Mouse (Mus musculus) cerebellum, adult 2 months (tissue): ENCODE data around the gene Strc. TPM values are rescaled to one million over a fixed set of nuclear protein-coding genes. Genes with fewer than 3 reads are reported as not detected.
A peak's percentile ranks its signal among the peaks of the same experiment; 100 is the strongest.
"Not testable (repeated sequence)": the region's sequence is repeated elsewhere in the genome, so short reads cannot be mapped to it uniquely, and the experiment has no call there.

Source experiments
- DNase-seq, 2 experiments: peaks; one replicate each; pipeline ENCODE4 v3.0.0; 2021
- H3K27ac ChIP-seq: fragments of 200-500 bp; 2 replicates; pipeline ENCODE4 v1.5.1; 2012; ENCODE audit warnings: low read length, control low read depth, inconsistent platforms; ENCODE audit not compliant: insufficient read depth
- H3K27me3 ChIP-seq: fragments of 200-500 bp; 2 replicates; pipeline ENCODE4 v1.6.1; 2012; ENCODE audit warnings: inconsistent platforms, mild to moderate bottlenecking, low read length, moderate library complexity; ENCODE audit not compliant: control insufficient read depth, insufficient read depth
- H3K4me1 ChIP-seq: fragments of 200-500 bp; 2 replicates; pipeline ENCODE4 v1.6.1; 2011; ENCODE audit warnings: low read length; ENCODE audit not compliant: control insufficient read depth, insufficient read depth
- H3K4me3 ChIP-seq: fragments of 200-500 bp; replicated peaks from 2 replicates; pipeline ENCODE3; 2011; ENCODE audit warnings: mild to moderate bottlenecking, low read depth, low read length, control low read depth; ENCODE audit not compliant: insufficient read depth
- CTCF ChIP-seq: fragments of 200-500 bp; IDR thresholded peaks from 2 replicates; pipeline ENCODE4 v1.5.1; 2011; ENCODE audit warnings: low read depth, mild to moderate bottlenecking, control low read depth, low read length, moderate library complexity, borderline replicate concordance; ENCODE audit not compliant: insufficient read depth
- POLR2A ChIP-seq: fragments of 200-500 bp; IDR thresholded peaks from 2 replicates; pipeline ENCODE4 v1.6.1; 2011; ENCODE audit warnings: low read length, control low read depth, borderline replicate concordance; ENCODE audit not compliant: insufficient read depth
- WGBS: fragments of 180-500 bp; shearing (Covaris S2); methylation state at CpG from one replicate; pipeline ENCODE4 v1.1.7; 2018; 5-methylcytosine and 5-hydroxymethylcytosine counted together
- polyA plus RNA-seq: library from polyadenylated mRNA; depleted of rRNA; stranded (reverse); fragments of >200 nt; gene quantifications from 2 replicates; pipeline ENCODE4 v1.2.3, GENCODE M21; 2012; rRNA removed

The Strc gene
- polyA plus RNA-seq, result 0.62 and 0.81 TPM in 2 replicates

GRCm38 (mm10) chr2:121386961-121387575 lies at the start of gene Strc:
Gene Strc (minus strand): TSS chr2:121387168.
- not testable (repeated sequence) for H3K27me3 ChIP-seq, H3K4me1 ChIP-seq, H3K27ac ChIP-seq, H3K4me3 ChIP-seq, DNase-seq
- 86% methylated on average over 16 of the region's 17 CpGs for WGBS

- H3K4me3 ChIP-seq, result no peak overlapping the region
- no peak overlapping the region for H3K27ac ChIP-seq
- no peak for DNase-seq
- no peaks in the 10 kb centered on the region for H3K27me3 ChIP-seq
- H3K4me1 ChIP-seq, result no peaks in the 10 kb centered on the region
- WGBS, result 100% methylated on average over 1 of the region's 1 CpGs
- TF ChIP-seq POLR2A, result no peak
- peak; percentile 27; the same call in 1 of the 2 replicates for TF ChIP-seq CTCF
Measured at GRCm38 (mm10) chr2:121434854-121435253, 47.9 kb upstream of the Strc start.

GRCm38 (mm10) chr2:121425890-121426289 lies 38.9 kb upstream of the Strc start:
- Histone ChIP-seq H3K4me1 (no peaks in the 10 kb centered on the region), H3K27ac (no peak overlapping the region), H3K4me3 (no peak overlapping the region), H3K27me3 (no peaks in the 10 kb centered on the region)
- TF ChIP-seq CTCF (no peak), POLR2A (no peak)
- 95% methylated on average over 2 of the region's 2 CpGs for WGBS
- DNase-seq, result no peak

GRCm38 (mm10) chr2:121423166-121423565 lies 36.2 kb upstream of the Strc start:
- 88% methylated on average over 2 of the region's 2 CpGs for WGBS
- TF ChIP-seq CTCF (no peak), POLR2A (no peak)
- Histone ChIP-seq H3K4me1 (no peaks in the 10 kb centered on the region), H3K4me3 (no peak overlapping the region), H3K27ac (no peak overlapping the region), H3K27me3 (no peaks in the 10 kb centered on the region)
- no peak for DNase-seq

GRCm38 (mm10) chr2:121418476-121418875 lies 31.5 kb upstream of the Strc start:
- no peak overlapping the region for H3K27ac ChIP-seq
- H3K4me1 ChIP-seq, result no peaks in the 10 kb centered on the region; the same call in 1 of the 2 replicates
- DNase-seq, result no peak
- no peak overlapping the region for H3K4me3 ChIP-seq
- H3K27me3 ChIP-seq, result no peaks in the 10 kb centered on the region
- WGBS, result 76% methylated on average over 3 of the region's 3 CpGs
- TF ChIP-seq POLR2A (no peak), CTCF (no peak)

GRCm38 (mm10) chr2:121416356-121416755 lies 29.4 kb upstream of the Strc start:
- TF ChIP-seq POLR2A (no peak), CTCF (no peak)
- DNase-seq, result no peak
- no peak overlapping the region for H3K27ac ChIP-seq
- H3K4me1 ChIP-seq, result peaks cover 4% of the 10 kb centered on the region; the same call in 1 of the 2 replicates
- WGBS, result 91% methylated on average over 6 of the region's 6 CpGs
- no peak overlapping the region for H3K4me3 ChIP-seq
- H3K27me3 ChIP-seq, result no peaks in the 10 kb centered on the region

- no peak for TF ChIP-seq POLR2A
- TF ChIP-seq CTCF, result no peak
- Histone ChIP-seq H3K4me3 (no peak overlapping the region), H3K4me1 (peaks cover 4% of the 10 kb centered on the region; the same call in 1 of the 2 replicates), H3K27me3 (no peaks in the 10 kb centered on the region), H3K27ac (no peak overlapping the region)
- WGBS, result 49% methylated on average over 3 of the region's 3 CpGs
- no peak for DNase-seq
Measured at GRCm38 (mm10) chr2:121415591-121415990, 28.6 kb upstream of the Strc start.

GRCm38 (mm10) chr2:121415103-121415502 lies 28.1 kb upstream of the Strc start:
- Histone ChIP-seq H3K27ac (no peak overlapping the region), H3K4me1 (peaks cover 4% of the 10 kb centered on the region; the same call in 1 of the 2 replicates), H3K4me3 (peak overlapping the region; percentile 10), H3K27me3 (no peaks in the 10 kb centered on the region)
- 45% methylated on average over 3 of the region's 3 CpGs for WGBS
- DNase-seq, result no peak
- TF ChIP-seq POLR2A, result no peak
- TF ChIP-seq CTCF, result no peak
